Mouse (Mus musculus): ENCODE data around the gene Ppp5c. TPM values are rescaled to one million over a fixed set of nuclear protein-coding genes. Genes with fewer than 3 reads are reported as not detected.

Ppp5c gene
- polyA plus RNA-seq, 1 experiment from 2014 or later: 115 TPM

DNA sequence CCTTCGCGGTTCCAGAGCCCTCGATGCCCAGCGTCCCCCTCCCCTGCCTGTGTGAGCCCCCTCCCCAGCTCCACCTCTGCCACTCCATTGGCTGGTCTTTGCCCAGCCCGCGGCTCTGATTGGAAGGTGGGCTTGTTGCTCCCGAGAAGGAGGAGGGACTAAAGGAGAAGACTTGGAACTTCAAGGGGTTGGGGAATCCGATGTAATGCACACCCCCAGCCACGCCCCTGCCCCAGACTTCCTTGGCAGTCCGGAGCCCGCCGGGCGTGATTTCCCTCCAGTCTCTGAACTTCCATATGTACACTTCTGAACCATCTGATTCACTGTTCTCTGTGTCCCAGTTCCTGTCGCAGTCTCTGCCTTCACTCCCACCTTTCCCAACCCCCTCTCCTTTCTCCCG, 34.7 kb upstream of the Ppp5c start, which contains the start of gene Hif3a:
TSS of gene Hif3a (minus strand) at position 39 of the 400 bp plus-strand sequence.
- H3K27me3 ChIP-seq (ENCODE audit: control insufficient read depth, insufficient read depth, low read length): no peaks in the 10 kb centered on the region
- H3K27ac ChIP-seq (ENCODE audit: low read depth, low read length): peak within 1 kb of the TSS; percentile 59
- H3K36me3 ChIP-seq (ENCODE audit: control insufficient read depth, insufficient read depth, low read length): no peaks in the 10 kb centered on the region
- peak within 1 kb of the TSS; percentile 86 for H3K4me2 ChIP-seq (replicated peaks; ENCODE audit: low read depth, low read length)
- H3K4me1 ChIP-seq (ENCODE audit: control insufficient read depth, insufficient read depth, low read length): peaks cover 40% of the 10 kb centered on the region
- peak; percentile 82 for ATAC-seq (ENCODE audit: low FRiP score, low TSS enrichment)
- H3K9ac ChIP-seq (ENCODE audit: low read depth, low read length): peak within 1 kb of the TSS; percentile 66
- under 1% methylated on average over 15 of the region's 15 CpGs for WGBS
- no peaks in the 10 kb centered on the region for H3K9me3 ChIP-seq (ENCODE audit: control insufficient read depth, low read length)
- peak within 1 kb of the TSS; percentile 55 for H3K4me3 ChIP-seq (ENCODE audit: low read length)

DNA sequence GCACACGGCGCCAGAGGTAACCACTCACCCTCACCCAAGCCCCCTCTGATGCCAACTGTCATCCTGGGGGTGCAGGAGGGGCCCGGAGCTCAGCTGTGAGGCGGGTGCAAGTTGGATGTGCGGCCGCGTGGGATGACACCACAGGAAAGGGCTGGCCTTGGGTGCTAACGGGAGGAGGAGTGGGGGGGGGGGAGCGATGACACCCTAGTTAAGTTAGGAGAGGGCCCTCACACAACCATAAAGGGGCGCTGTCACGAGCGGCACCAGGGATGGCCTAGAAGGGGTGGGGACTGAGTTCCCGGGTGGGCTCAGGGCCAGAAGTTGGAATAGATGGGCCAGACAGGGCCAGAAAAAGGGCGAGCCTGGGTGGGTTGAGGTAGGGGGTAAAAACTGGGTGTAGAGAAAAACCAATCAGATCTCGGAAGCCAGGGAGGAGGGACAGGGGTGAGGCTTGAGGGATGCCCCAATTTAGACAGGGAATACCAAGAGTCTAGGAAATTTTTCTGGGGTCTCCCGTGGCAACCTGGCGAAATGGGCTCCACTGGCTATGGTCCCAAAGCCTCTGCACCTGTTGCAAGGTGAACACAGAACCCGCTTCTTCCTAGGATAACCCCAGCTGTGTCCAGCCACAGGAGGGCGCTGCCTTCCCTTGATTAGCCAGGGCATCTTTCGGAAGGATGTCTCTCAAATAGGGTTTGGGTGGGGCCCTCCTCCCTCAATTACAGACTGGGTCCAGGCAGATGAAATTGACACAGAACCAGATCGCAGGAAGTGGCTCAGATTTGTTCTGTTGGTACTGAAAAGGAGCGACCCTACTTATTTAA, 33.3 kb upstream of the Ppp5c start:
- Histone ChIP-seq H3K9me3 (ENCODE audit: control insufficient read depth, low read length) (no peaks in the 10 kb centered on the region), H3K27ac (ENCODE audit: low read depth, low read length) (peak overlapping the region; percentile 94; the same call in 1 of the 2 replicates), H3K36me3 (ENCODE audit: control insufficient read depth, insufficient read depth, low read length) (no peaks in the 10 kb centered on the region), H3K4me3 (ENCODE audit: low read length) (peak overlapping the region; percentile 55; the same call in 1 of the 2 replicates), H3K9ac (ENCODE audit: low read depth, low read length) (peak overlapping the region; percentile 66; the same call in 1 of the 2 replicates), H3K4me1 (ENCODE audit: control insufficient read depth, insufficient read depth, low read length) (peaks cover 46% of the 10 kb centered on the region), H3K4me2 (replicated peaks; ENCODE audit: low read depth, low read length) (peak overlapping the region; percentile 86), H3K27me3 (ENCODE audit: control insufficient read depth, insufficient read depth, low read length) (no peaks in the 10 kb centered on the region)
- WGBS: 79% methylated on average over 22 of the region's 22 CpGs
- ATAC-seq (ENCODE audit: low FRiP score, low TSS enrichment): no peak

DNA sequence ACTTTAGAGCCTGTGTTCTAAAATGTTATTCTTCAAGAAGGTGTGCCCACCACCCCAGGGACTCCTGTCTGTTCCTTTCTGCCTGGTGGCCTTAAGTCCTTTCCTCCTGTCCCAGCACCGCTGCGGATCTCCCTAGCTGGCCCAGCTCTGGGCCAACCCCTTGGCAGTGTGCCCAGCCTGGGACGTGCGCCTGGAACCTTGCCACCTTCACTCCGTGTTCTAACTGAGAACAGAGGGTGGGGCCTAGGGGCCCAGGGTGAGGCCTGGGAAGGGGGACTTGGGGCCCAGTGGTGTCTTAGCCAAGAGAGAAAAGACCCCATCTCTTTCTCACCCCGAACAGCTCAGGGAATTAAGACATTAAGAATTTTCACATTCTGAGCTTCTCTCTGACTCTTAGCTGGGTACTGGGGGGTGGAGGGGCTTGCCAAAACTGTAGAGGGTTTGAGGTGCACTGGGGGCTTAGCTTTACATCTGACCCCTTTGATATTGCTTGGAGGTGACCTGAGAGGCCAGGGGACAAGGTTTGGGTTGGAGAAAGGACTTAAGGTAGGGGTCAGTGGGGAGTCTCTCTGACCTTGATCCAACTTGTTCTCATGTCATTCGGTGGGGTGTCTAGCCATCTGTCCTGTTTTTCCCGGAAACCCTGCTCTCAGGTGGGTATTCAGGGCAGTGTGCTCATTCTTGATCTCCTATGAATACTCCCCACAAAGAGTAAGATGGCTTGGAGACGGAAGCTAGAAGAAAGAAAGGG, 32.5 kb upstream of the Ppp5c start:
- Histone ChIP-seq H3K27me3 (ENCODE audit: control insufficient read depth, insufficient read depth, low read length) (no peaks in the 10 kb centered on the region), H3K4me1 (ENCODE audit: control insufficient read depth, insufficient read depth, low read length) (peaks cover 46% of the 10 kb centered on the region), H3K9me3 (ENCODE audit: control insufficient read depth, low read length) (no peaks in the 10 kb centered on the region), H3K9ac (ENCODE audit: low read depth, low read length) (peak overlapping the region; percentile 40; the same call in 1 of the 2 replicates), H3K36me3 (ENCODE audit: control insufficient read depth, insufficient read depth, low read length) (no peaks in the 10 kb centered on the region), H3K27ac (ENCODE audit: low read depth, low read length) (peak overlapping the region; percentile 94; the same call in 1 of the 2 replicates), H3K4me2 (replicated peaks; ENCODE audit: low read depth, low read length) (peak overlapping the region; percentile 86), H3K4me3 (ENCODE audit: low read length) (peak overlapping the region; percentile 55; the same call in 1 of the 2 replicates)
- WGBS: 43% methylated on average over 9 of the region's 9 CpGs
- no peak for ATAC-seq (ENCODE audit: low FRiP score, low TSS enrichment)

GRCm38 (mm10) chr7:17059463-17059844, 31.7 kb upstream of the Ppp5c start:
- Histone ChIP-seq H3K9me3 (ENCODE audit: control insufficient read depth, low read length) (no peaks in the 10 kb centered on the region), H3K4me1 (ENCODE audit: control insufficient read depth, insufficient read depth, low read length) (peaks cover 46% of the 10 kb centered on the region), H3K27me3 (ENCODE audit: control insufficient read depth, insufficient read depth, low read length) (no peaks in the 10 kb centered on the region), H3K9ac (ENCODE audit: low read depth, low read length) (no peak overlapping the region), H3K4me3 (ENCODE audit: low read length) (no peak overlapping the region), H3K27ac (ENCODE audit: low read depth, low read length) (peak overlapping the region; percentile 94; the same call in 1 of the 2 replicates), H3K36me3 (ENCODE audit: control insufficient read depth, insufficient read depth, low read length) (peaks cover 3% of the 10 kb centered on the region; the same call in 1 of the 2 replicates), H3K4me2 (replicated peaks; ENCODE audit: low read depth, low read length) (peak overlapping the region; percentile 86; the same call in 1 of the 2 replicates)
- 79% methylated on average over 3 of the region's 3 CpGs for WGBS
- ATAC-seq (ENCODE audit: low FRiP score, low TSS enrichment): no peak

DNA sequence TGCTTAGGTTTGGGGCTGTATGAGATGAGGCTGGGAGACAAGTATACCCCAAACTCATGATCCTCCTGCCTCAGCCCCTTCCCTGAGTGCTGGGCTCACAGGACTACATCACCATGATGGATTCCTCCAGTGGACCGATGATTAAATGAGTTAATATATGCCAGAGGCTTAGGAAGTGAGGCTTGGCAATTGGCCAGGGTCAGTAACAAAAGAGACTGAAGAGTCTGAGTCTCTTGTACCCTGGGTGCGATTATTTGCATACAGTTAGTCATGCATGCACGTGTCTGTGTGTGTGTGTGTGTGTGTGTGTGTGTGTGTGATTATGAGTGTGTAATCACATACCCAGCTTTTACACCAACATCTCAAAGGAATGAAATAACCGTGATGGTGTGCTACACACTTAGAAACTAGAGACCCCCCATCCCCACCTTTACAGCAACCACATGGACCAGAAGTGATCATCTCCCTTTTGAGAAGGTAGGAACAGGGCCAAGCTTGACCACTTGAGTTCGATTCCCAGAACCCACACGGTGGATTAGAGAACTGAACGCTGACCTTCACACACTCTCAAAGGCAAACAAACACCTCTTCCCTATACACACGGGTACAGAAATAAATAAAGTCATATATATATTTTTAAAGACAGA, 31.2 kb upstream of the Ppp5c start:
- H3K36me3 ChIP-seq (ENCODE audit: control insufficient read depth, insufficient read depth, low read length): peaks cover 3% of the 10 kb centered on the region; the same call in 1 of the 2 replicates
- H3K9ac ChIP-seq (ENCODE audit: low read depth, low read length): peak overlapping the region; percentile 28; the same call in 1 of the 2 replicates
- peak overlapping the region; percentile 19; the same call in 1 of the 2 replicates for H3K4me3 ChIP-seq (ENCODE audit: low read length)
- H3K27ac ChIP-seq (ENCODE audit: low read depth, low read length): peak overlapping the region; percentile 94
- whole genome bisulfite sequencing: 51% methylated on average over 8 of the region's 8 CpGs
- peak overlapping the region; percentile 86 for H3K4me2 ChIP-seq (replicated peaks; ENCODE audit: low read depth, low read length)
- H3K4me1 ChIP-seq (ENCODE audit: control insufficient read depth, insufficient read depth, low read length): peaks cover 46% of the 10 kb centered on the region
- H3K27me3 ChIP-seq (ENCODE audit: control insufficient read depth, insufficient read depth, low read length): no peaks in the 10 kb centered on the region
- H3K9me3 ChIP-seq (ENCODE audit: control insufficient read depth, low read length): no peaks in the 10 kb centered on the region
- no peak for ATAC-seq (ENCODE audit: low FRiP score, low TSS enrichment)

GRCm38 (mm10) chr7:17058071-17058689, 30.5 kb upstream of the Ppp5c start:
- Histone ChIP-seq H3K4me3 (ENCODE audit: low read length) (peak overlapping the region; percentile 19), H3K36me3 (ENCODE audit: control insufficient read depth, insufficient read depth, low read length) (peaks cover 3% of the 10 kb centered on the region; the same call in 1 of the 2 replicates), H3K9ac (ENCODE audit: low read depth, low read length) (peak overlapping the region; percentile 28; the same call in 1 of the 2 replicates), H3K4me2 (replicated peaks; ENCODE audit: low read depth, low read length) (peak overlapping the region; percentile 35), H3K27me3 (ENCODE audit: control insufficient read depth, insufficient read depth, low read length) (no peaks in the 10 kb centered on the region), H3K9me3 (ENCODE audit: control insufficient read depth, low read length) (no peaks in the 10 kb centered on the region), H3K4me1 (ENCODE audit: control insufficient read depth, insufficient read depth, low read length) (peaks cover 44% of the 10 kb centered on the region), H3K27ac (ENCODE audit: low read depth, low read length) (peak overlapping the region; percentile 94)
- ATAC-seq (ENCODE audit: low FRiP score, low TSS enrichment): peak; percentile 82
- under 1% methylated on average over 15 of the region's 16 CpGs for WGBS

- Histone ChIP-seq H3K9ac (ENCODE audit: low read depth, low read length) (peak overlapping the region; percentile 64; the same call in 1 of the 2 replicates), H3K27me3 (ENCODE audit: control insufficient read depth, insufficient read depth, low read length) (no peaks in the 10 kb centered on the region), H3K9me3 (ENCODE audit: control insufficient read depth, low read length) (no peaks in the 10 kb centered on the region), H3K27ac (ENCODE audit: low read depth, low read length) (peak overlapping the region; percentile 92), H3K4me1 (ENCODE audit: control insufficient read depth, insufficient read depth, low read length) (peaks cover 38% of the 10 kb centered on the region), H3K4me2 (replicated peaks; ENCODE audit: low read depth, low read length) (peak overlapping the region; percentile 66), H3K36me3 (ENCODE audit: control insufficient read depth, insufficient read depth, low read length) (peaks cover 3% of the 10 kb centered on the region; the same call in 1 of the 2 replicates), H3K4me3 (ENCODE audit: low read length) (peak overlapping the region; percentile 42)
- ATAC-seq (ENCODE audit: low FRiP score, low TSS enrichment): peak; percentile 20; the same call in 1 of the 2 replicates
- 30% methylated on average over 14 of the region's 14 CpGs for WGBS
These were observed 29.1 kb upstream of the Ppp5c start for GRCm38 (mm10) chr7:17056601-17057523.

Data from kidney, embryonic 14.5 days (tissue).